Mouse (Mus musculus) 416B (cell line): ENCODE results near the gene Psma6.

ENCODE experiments used
- DNase-seq: peaks from one replicate; pipeline ENCODE4 v3.0.0; 2011; ENCODE audit warnings: low read depth

Gene Psma6

DNA sequence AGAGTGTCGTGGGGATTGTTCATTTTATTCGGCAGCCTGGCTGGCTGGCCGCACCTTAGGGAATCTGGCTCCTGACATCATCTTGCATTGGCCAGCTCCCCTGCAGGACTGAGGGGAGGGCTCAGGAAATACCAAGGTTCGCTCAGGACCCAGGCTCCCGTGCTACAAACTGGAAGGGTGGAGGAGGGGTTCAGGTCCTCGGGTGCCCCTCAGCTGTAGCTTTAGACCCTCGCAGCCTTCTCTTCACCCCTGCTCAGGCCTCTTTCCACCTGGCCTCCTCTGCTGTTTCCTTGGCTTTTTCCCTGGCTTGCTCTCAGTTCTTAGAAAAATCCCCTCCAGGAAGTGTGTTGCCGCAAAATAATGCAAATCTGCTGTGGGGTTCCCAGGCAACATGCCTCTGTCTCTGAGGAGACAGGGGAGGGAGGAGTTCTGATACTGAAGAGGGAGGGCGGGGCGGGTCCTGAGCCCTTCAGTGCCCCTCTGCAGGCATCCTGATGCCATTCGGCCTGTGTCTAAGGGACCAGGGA, 54.7 kb downstream of the Psma6 start:
- no peak for DNase-seq

DNA sequence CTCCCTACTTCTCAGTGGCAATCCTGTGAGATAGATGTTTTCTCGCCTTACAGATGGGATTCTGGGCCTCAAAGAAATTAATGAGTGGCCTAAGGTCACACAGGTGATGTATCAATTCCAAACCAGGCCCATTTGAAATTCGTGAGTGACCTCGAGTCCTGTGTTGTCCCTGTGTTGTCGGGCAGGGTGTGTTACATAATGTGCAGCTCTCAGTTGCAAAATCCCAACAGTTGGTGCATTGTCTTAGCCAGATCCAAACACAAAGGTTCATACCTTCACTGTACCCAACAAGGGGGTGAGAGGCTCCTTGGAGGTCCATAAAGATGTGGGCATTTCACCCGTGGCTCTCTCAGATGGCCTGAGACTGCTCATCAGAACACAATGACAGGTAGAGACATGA, 56.4 kb downstream of the Psma6 start:
- DNase-seq = no peak

DNA sequence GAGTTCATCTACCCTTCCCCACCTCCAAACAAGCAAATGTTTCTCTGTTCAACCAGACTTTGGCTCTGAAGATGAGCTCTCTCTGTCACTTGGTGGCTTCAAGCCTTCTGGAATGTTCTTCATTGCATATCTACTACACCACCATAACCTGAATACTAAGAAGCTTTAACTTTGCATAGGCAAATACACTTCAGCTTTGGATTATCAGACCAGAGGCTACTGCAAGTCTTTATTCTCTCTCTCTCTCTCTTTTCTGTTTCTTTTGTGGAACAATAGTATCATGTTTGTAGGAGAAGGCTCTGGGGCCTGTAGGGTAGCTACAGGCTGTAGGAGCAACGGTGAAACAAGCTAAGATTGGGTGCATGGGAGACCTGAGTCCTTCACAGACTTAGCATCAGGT, 58.2 kb downstream of the Psma6 start:
- DNase-seq = no peak

DNA sequence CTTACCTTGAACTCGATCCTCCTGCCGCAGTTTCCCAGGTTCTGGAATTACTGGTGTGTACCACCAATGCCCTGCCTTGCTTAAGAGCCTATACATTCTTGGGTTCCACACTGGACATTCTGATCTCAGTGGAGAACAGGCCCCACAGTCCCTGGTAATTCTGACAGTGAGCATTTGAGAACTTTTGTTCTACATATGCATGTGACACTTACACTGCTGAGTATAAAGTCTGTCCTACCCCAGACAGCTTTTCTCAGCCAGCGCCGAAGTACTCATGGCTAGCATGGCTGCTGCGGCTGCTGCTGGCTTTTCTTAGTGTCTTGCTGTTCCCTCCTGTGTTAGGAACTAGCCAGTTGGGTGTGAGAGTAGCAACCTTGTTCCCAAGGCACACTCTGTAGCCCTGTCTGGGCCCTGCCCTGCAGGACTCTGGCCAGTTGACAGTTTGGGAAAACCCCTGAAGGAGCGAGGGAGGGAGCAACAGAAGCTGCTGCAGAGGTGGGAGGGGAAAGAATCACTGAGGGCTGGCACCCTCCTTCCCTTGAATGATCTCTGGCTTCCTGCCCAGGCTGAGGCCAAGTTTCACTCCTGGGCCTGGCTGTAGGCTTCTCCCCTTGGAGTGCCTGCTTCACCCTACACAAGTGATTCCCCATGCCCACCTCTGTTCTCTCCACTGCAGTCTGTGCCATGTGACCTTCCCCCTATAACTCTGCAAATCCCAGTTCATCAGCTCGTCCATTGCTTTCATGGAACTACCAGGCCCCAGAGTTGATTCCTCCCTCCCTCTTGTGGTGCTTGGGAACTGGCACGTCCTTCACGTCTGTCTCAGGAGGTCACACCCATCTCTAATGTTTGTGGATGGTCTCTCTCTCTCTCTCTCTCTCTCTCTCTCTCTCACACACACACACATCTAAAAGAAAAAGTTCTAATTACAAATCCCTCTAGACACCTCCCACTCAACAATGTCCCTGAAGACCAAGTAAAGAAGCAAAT, 59.1 kb downstream of the Psma6 start:
- DNase-seq = peak; percentile 61

DNA sequence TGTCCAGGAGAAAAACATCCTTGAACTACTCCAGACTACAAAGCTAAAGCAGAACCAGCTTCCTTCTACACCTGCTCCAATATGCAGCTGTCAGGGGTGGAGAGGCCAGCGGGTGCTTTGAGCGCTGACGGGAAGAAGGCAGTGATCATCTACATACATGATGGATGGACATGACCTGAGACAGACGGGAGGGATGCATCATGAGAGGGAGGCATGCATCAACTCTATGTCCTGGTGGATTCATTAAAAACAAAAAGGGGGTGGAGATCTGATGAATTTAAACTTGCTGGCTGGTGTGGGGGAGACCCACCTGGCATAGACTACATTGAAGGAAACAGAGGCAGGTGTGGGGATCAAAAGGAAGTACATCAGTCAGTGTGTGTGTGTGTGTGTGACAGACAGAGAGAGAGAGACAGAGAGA, 60.0 kb downstream of the Psma6 start:
- no peak for DNase-seq

DNA sequence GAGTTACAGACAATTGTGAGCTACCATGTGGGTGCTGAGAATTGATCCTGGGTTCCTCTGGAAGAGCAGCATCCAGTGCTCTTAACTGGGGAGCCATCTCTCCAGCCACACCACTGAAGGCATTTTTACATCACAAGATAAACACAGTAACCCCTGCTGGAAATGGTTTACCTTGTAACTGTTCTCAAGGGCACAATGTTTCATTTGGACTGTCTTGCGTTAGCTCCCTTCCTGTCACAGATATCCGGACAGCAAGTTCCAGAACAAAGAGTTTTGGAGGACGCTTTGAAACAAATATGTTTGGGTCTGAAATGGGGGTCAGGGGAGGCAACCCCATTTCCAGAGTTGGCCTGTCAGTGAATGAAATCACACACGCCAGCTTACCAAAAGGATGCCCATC, 61.6 kb downstream of the Psma6 start:
- no peak for DNase-seq

DNA sequence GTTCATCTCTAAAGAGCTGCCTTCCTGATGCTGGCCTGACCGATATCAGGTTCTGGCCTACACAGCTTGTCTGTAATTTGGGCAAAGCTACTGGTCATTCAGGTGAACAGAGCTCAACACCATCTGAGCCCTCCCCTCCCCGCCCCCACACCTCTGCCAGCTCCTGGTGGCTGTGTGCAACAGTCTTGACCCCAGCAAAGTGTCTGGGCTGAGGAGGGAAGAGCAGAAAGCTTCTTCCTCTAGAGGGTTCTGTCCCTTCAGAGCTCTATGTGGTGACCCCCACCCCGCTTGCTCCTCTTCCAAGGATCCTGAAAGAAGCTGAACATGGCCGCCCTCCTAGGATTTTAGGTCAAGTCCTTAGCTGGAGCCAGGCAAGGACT, 62.3 kb downstream of the Psma6 start:
- no peak for DNase-seq

DNA sequence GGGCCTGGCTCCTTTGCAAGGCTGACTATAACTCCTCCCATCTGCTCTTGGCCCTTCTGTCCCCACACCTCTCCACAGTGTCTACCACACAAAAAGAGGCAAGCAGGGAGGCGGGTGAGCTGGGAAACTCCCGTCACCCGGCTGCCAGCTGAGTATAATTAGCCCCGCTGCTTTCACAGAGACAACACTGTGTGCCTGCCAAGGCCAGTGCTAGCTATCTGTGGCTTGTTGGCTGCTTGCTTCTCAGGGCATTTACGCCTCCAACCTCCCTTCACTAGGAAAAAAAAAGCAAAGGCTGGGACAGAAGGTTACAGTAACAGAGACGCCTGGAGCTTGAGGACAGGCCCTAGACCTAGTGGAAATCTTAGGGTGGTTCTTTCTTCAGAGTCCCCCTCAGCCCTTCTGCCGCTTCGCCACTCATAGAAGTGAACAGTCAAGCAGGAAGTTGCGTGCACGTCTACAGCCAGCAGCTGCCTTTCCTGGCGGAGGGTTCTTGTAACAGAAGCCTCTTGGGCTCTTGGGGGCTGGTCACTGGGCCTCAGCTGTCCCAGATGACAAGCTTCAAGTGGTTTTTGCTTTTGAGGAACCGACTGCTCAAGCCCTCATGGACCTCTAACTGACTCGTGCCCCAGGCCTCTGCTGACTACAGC, 62.8 kb downstream of the Psma6 start:
- peak; percentile 92 for DNase-seq

DNA sequence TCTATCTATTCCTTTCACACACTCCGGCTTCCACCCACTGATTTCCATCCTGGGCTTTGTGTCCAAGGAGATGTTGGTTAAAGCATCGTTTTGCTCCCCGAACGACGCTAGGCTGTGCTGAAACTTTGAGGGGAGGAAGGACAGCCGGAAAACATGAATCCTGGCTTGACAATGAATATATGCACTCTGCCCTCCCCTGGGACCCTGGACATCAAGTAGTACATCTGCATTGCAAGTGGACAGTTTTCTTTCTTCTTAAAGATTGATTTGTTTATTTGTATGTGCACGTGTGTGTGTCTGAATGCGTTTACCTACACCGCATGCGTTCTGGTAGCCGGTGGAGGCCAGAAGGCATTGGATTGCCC, 63.4 kb downstream of the Psma6 start:
- no peak for DNase-seq

DNA sequence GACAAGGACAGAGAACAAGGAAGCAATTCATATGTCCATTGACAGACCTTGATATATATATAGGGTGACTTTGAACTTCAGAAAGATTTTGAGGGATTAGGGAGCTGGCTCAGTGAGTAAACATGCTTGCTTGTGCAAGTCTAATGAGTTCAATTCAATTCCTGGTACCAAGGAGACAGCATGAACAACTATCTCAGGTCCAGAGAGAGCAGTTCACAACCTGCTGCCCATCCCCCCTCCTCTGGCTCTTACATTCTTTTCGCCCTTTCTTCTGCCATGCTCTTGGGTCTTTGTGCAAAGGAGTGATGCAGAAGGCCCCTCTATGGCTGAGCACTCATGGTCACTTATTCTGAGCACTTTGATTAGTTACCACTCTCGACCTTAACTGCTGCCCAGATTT, 64.4 kb downstream of the Psma6 start:
- DNase-seq = no peak

DNA sequence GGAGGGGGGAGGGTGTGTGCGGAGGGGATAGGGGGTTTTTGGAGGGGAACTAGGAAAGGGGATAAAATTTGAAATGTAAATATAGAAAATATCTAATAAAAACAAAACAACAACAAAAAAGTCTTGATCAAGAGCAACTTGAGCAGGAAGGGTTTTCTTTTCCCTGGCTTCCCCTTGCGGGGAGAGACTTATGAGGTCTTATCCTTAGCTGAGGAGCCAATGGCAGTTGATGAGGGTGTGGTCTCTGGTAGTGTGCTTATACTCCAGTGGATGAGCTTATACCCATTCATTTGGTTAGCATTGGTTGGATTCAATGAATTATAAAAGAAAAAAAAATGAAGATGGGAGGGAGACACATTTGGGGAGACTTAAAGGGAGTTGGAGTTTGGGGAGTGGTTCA, 65.0 kb downstream of the Psma6 start:
- DNase-seq = no peak

DNA sequence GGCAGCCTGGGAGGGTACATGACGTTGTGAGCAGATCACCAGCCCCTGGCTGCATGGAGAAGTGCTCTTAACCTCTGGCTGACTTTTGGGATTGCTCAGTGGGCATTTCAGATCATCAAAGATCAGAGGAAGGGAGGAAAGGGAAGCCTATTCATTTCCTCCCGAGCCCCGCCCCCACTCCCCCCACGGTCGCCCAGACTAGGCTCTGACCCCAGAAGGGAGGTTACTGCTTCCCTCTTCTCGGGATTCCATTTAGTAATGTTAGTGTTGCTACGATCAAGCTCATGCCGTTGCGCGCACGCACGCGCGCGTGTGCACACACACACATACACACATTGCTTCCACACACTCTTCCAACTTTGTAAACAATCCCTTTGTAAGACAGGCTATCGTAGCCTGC, 66.4 kb downstream of the Psma6 start:
- peak; percentile 51 for DNase-seq

DNA sequence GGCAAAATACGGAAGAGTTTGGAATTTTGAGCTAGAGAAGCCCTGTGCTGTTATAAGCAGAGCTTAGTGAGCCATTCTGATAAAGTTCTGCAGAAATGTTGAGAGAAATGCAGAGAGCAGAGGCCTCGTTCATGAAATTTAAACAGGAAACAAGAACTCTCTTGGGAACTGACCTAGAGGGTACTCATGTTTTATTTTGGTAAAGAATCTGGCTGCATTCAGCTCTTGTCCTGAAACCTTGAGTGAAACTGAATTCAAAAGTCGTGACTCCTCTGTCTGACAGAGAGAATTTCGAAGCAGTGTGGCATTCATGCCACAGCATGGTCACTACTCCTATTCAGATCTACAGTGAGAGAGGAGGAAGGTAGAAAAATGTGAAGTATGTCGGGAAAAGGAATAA, 68.8 kb downstream of the Psma6 start:
- DNase-seq = no peak

DNA sequence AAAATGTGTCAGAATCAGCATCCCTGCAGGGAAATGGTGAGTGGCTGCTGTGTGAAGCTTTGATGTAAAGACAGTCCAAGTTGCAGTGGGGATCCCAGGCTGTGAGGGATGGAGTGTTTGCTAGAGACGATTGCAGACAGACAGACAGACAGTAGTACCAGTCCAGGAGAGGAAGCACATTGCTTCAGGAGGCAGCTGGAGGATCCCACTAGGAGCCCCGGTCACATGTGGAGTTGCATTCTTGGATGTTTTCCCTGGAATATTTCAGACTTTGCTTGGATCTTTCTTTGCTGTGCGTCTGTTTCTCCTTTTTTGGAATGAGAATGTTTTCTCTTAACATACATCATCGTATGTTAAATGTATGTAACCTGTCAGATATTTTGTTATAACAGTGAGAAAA, 69.9 kb downstream of the Psma6 start:
- no peak for DNase-seq

DNA sequence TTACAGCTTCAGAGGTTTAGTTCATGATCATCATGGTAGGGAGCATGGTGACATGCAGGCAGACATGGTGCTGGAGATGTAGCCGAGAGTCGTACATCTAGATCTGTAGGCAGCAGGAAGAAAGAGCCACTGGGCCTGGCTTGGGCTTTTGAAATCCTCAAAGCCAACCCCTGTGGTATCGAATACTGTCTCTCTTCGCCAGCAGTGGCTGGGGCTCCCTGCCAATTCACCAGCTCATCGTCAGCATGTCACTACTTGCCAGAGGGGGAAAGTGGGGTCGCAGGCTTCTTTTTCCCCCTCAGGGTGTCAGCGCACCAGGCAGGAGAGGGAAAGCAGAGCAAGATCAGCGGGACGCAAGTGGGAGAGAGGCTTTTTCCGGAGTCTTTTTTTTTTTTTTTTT, 71.2 kb downstream of the Psma6 start:
- no peak for DNase-seq

DNA sequence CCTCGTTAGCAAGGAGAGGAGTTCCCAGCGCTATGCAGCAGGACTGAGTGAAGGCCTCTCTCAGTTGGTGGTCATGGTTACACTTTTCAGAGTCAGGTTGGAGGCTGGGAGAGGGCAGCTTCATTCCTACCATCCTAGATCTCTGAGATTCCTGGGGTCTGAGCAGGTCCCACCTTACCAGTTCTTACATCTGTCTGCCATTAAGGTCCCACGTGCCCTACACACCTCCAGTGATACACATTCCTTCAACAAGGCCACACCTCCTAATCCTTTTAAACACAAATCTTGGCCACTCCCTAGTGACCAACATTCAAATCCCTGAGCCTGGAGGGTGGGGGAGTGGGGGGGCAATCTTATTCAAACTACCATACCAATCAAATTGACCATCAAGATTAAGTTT, 72.1 kb downstream of the Psma6 start:
- DNase-seq = no peak

DNA sequence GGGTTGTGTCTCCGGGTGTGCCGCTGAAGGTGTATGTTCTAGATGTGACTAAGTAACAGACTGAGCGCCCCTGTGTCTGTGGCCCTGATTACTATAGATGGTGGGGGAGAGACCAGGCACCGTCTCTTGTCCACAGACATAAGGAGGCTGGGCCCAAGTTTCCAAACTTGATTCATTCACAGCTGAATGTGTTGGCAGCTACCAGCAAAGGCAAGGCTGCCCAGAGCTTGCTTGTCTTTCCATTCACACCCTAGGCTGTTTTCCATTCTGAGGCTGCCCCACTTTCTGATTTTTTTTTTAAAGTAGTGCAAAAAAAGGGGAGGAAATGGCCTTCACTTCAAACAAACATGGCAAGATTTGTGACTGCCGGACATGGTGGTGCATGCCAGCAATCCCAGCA, 72.9 kb downstream of the Psma6 start:
- DNase-seq = no peak

DNA sequence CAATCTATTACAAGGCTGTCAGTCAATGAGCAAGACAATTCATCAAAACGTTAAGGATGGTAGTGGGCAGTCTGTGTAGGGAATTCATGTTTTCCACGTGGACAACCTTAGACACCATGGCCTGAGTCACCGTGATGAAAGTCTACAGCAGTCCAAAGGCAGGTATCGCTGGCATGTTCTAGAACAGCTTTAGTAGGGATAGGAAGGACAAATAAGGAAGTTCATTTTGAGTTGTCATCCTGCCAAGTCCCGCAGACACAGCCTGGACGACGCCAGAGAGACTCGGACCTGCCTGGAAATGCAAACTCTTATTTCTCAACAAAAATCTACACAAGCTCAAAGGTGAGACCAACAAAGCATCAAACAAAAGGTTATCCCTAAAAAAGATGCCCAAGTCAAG, 75.7 kb downstream of the Psma6 start:
- peak; percentile 49 for DNase-seq

DNA sequence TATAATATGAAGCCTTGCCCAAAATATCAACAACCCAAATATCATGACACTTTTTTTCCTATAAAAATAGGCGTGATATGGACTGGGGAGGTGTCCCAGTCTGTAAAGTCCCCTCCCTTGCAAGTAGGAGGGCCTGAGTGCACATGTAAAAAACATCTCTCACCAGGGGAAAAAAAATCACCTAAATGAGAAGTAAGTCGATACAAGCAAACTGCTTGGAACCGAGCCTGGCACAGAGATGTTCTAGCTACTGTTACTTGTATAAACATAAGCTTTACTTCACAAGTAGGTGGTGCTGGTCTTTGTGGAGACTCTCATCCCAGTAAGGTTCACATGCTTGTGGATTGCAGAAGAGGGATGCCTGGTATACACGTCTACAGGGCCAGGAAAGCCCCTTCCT, 76.9 kb downstream of the Psma6 start:
- no peak for DNase-seq

DNA sequence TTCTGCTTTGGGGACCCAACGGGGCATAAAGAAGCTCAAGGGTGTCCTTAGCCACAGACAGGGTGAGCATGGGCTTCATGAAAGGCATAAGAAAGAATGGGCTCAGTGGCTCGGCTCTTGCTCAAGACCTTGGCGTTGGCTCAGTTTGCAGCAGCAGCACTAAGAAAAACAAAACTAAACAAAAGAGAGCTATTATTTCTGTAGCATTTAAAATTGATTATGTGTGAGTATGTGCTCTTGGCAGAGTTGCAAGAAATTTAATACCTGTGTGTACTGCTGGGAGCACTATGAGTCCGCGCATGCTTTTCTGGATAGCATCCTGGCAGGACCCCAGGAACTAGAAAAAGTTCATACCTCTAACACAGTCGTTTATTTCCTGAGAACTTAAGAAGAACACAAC, 77.7 kb downstream of the Psma6 start:
- no peak for DNase-seq

DNA sequence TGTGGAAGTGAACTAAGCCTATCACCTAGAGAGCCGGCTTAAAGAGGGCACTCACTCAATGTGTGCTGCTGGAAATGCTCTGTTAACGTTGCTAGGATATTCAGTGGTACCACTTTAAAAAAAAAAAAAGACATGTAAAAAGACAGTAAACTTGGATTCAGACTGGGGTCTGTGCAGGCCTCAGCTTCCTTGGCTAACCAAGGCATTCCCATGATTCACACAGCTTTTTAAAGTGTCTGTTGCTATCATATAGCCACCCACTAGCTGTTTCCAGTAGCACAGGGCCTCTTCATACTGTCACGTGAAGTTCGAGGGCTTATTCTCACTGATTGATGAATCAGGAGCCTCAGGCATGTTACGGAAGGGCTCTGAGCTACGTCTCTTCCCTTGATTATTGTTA, 78.4 kb downstream of the Psma6 start:
- no peak for DNase-seq

DNA sequence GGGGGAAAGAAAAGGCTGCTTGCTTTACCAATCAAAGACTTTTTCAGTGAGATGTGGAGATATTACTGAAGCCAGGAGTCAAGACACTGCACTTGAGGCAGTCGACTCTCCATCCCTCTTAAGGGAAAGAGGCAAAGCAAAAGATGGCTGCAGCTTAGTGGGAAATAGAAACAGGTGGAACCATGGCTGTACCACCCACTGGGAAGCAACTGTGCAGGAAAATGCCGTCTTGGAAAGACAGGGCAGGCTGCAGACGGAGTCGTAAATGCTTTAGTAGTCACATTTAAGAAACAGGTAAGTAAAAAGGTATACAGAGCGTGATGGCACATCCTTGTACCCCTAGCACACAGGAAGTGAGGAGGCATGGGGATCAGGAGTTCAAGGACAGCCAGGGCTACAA, 79.1 kb downstream of the Psma6 start:
- no peak for DNase-seq
